Mouse (Mus musculus) small intestine, adult 2 months (tissue): ENCODE measurements around the gene Pvr.

Source experiments
- CTCF ChIP-seq: fragments of 200-500 bp; IDR thresholded peaks from 2 replicates; pipeline ENCODE4 v1.5.1; 2012; ENCODE audit warnings: low read depth, mild to moderate bottlenecking, control low read depth, inconsistent platforms, low read length, moderate library complexity, mixed read lengths; ENCODE audit not compliant: insufficient replicate concordance, insufficient read length; ENCODE audit errors: extremely low read depth
- POLR2A ChIP-seq: fragments of 200-500 bp; IDR thresholded peaks from 2 replicates; pipeline ENCODE4 v1.6.1; 2012; ENCODE audit warnings: low read depth, mild to moderate bottlenecking, control low read depth, inconsistent platforms, low read length, moderate library complexity

DNA sequence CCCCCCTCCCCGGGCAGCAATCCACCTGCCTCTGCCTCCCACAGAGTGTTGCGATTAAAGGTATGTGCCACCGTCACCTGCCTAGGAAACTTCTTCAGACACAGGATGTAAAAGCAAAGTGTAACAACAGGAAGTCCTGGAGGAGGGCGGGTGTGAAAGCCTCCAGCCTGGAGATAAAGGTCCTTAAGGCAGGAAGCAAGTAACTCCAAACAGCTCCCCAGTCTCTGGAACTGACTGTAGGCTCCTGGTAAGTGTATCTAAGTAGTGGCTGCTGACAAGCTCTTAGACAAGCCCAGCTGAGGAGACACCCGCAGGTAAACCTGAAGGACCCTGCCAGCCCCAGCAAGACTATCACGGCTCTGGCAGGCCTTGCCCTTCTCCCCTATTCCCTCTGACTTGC lies 19.3 kb upstream of the Pvr start:
- TF ChIP-seq POLR2A (no peak), CTCF (no peak)
